Comparison of ENCODE assay signal across 9 mouse cellular contexts in the genomic region with DNA sequence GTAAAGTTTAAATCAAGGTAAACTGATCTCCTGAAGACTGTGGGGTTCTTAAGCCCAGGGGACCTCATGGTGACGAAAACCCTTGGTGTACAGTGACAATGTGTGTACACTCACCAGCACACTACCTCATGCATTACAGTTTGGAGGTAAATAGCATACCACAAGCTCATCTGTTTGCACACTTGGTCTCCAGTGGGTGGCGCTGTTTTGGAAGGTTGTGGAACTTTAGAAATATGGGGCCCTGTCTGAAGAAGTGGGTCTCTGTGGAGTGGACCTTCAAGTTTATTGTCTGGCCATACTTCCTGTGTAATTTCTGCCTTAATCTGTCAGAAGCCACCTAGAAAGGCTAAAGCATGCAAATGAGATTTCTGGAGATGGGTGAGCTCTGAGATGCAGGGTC. TPM values are rescaled to one million over a fixed set of nuclear protein-coding genes. Genes with fewer than 3 reads are reported as not detected.
DNase-seq lines count a peak whose midpoint lies in the region; ATAC-seq and TF ChIP-seq lines count a peak whose summit lies in the region.
"Had no signal": no experiment of that assay in that cellular context is flagged by ENCODE, and none has a peak within 500 bp of the region (broad histone marks: within the 10 kb centered on the region; RNA-seq: fewer than 3 reads in every experiment).

No protein-coding gene starts in this region.

- H3K27me3 ChIP-seq in ES-Bruce4 (ENCODE audit: control insufficient read depth, insufficient read depth, low read length, poor library complexity, severe bottlenecking), result no peaks in the 10 kb centered on the region
- H3K27me3 ChIP-seq: embryonic facial prominence, embryonic 15.5 days; intestine, embryonic 15.5 days had no signal

- H3K9me3 ChIP-seq in ES-Bruce4 (replicated peaks; ENCODE audit: control insufficient read depth, insufficient read depth, low read length, poor library complexity, severe bottlenecking), result no peaks in the 10 kb centered on the region
- H3K9me3 ChIP-seq: embryonic facial prominence, embryonic 15.5 days; intestine, embryonic 15.5 days had no signal

- peak; percentile 7 for TF ChIP-seq CTCF in ES-Bruce4 (IDR thresholded peaks at IDR 0.05; ENCODE audit: low read depth, low read length)

- DNase-seq in kidney, postnatal 4 days, result peak; percentile 19 to 29
- no peak for DNase-seq in kidney, adult 18-20 months
- DNase-seq in B cell, adult 2 months, result peak; percentile 53 to 62
- DNase-seq in left cerebral cortex, postnatal 10 days (ENCODE audit: extremely low spot score in 1 of 2, low spot score in 2 of 2), result no peak
- DNase-seq in left cerebral cortex, adult 18-20 months (ENCODE audit: low spot score in 2 of 2), result no peak

- peak; percentile 49 for ATAC-seq in granulocyte monocyte progenitor cell, adult 5-6 weeks (replicated peaks; ENCODE audit: poor library complexity, severe bottlenecking)
- ATAC-seq: intestine, embryonic 15.5 days had no signal

- no peaks in the 10 kb centered on the region for H3K36me3 ChIP-seq in ES-Bruce4 (ENCODE audit: control insufficient read depth, insufficient read depth, low read length, poor library complexity, severe bottlenecking)
- H3K36me3 ChIP-seq: embryonic facial prominence, embryonic 15.5 days; intestine, embryonic 15.5 days had no signal

- H3K27ac ChIP-seq in ES-Bruce4 (ENCODE audit: insufficient read depth, low read length), result no peak overlapping the region
- H3K27ac ChIP-seq: embryonic facial prominence, embryonic 15.5 days; intestine, embryonic 15.5 days had no signal

- no peaks in the 10 kb centered on the region for H3K4me1 ChIP-seq in ES-Bruce4 (ENCODE audit: control insufficient read depth, insufficient read depth, low read length)
- H3K4me1 ChIP-seq: intestine, embryonic 15.5 days had no signal

- intact Hi-C loops in left cerebral cortex, postnatal 10 days (cut with DNase I), result no loop called here

- no peak for TF ChIP-seq EP300 in ES-Bruce4 (IDR thresholded peaks at IDR 0.05; ENCODE audit: insufficient read depth, low read depth, low read length)

- no peak overlapping the region for H3K9ac ChIP-seq in ES-Bruce4 (ENCODE audit: low read depth, poor library complexity, severe bottlenecking)
- H3K9ac ChIP-seq: embryonic facial prominence, embryonic 15.5 days; intestine, embryonic 15.5 days had no signal

- no peak for TF ChIP-seq POLR2A in ES-Bruce4 (IDR thresholded peaks at IDR 0.05; ENCODE audit: insufficient read depth, low read length)

- H3K4me3 ChIP-seq in ES-Bruce4 (ENCODE audit: low read depth, low read length), result no peak overlapping the region
- H3K4me3 ChIP-seq: embryonic facial prominence, embryonic 15.5 days; intestine, embryonic 15.5 days had no signal

RNA-seq across cellular contexts. Expression of gene Rwdd3, which starts 9.8 kb away (rescaled TPM):
- 8.1 and 10.1 TPM in 2 replicates for polyA plus RNA-seq in ES-Bruce4 (2011; ENCODE audit: insufficient read depth, insufficient read length, low read depth, missing spikeins)
- 3.7 and 7.4 TPM in 2 replicates for total RNA-seq in granulocyte monocyte progenitor cell, adult 5-6 weeks (2014; fragmentation: Nextera tagmentation)
- 6.6 and 7.8 TPM in 2 replicates for total RNA-seq in granulocyte monocyte progenitor cell, adult 5-6 weeks (2017)
- 10 to 100 TPM; 14.9 to 16.5 TPM for total RNA-seq in left cerebral cortex, postnatal 10 days (2021)
- 10 to 100 TPM; 12.9 to 15.6 TPM for total RNA-seq in left cerebral cortex, adult 18-20 months (2021)

Comparison
In these comparisons a context has a peak if more than half of its experiments do, and no peak if none do; other contexts are left out.
1. DNase-seq: peak in kidney, postnatal 4 days (2 of 2) and B cell, adult 2 months (2 of 2); none in kidney, adult 18-20 months (single experiment), left cerebral cortex, postnatal 10 days (0 of 2) and left cerebral cortex, adult 18-20 months (0 of 2).